Mouse (Mus musculus) erythroblast, embryonic 14.5 days (primary cell): ENCODE data around the gene Herc2.

Source experiments
- GATA1 ChIP-seq: IDR thresholded peaks from 2 replicates; pipeline ENCODE4 v1.6.1; 2012; ENCODE audit warnings: low read length, inconsistent platforms, mixed read lengths
- TAL1 ChIP-seq: IDR thresholded peaks from 3 replicates; pipeline ENCODE4 v1.6.1; 2012; ENCODE audit warnings: low read length, inconsistent platforms, mixed read lengths

GRCm38 (mm10) chr7:56138706-56139105 is 88.7 kb downstream of the Herc2 start:
- no peak for TF ChIP-seq TAL1
- no peak for TF ChIP-seq GATA1
